Mouse (Mus musculus) activated CD4-positive, CD25-positive, alpha-beta regulatory T cell, adult 4 months (primary cell): ENCODE results near the gene Cenpa. TPM values are rescaled to one million over a fixed set of nuclear protein-coding genes. Genes with fewer than 3 reads are reported as not detected.

Experiments used
- ATAC-seq: one replicate; pipeline ENCODE4 v1.8.0; 2017
- polyA plus RNA-seq, 2 experiments: library from polyadenylated mRNA; unstranded; fragments of 100-300 nt; shearing (Covaris generic); gene quantifications; one replicate each; pipeline ENCODE4 v1.2.1; 2017

The Cenpa gene
- 100 to 1,000 TPM in 1 of 2 experiments, 10 to 100 TPM in 1; 79.2 to 115 TPM for polyA plus RNA-seq

GRCm38 (mm10) chr5:30666391-30667195 is at the start of gene Cenpa:
Cenpa (plus strand) TSS chr5:30666777.
- ATAC-seq: peak; percentile 98

- ATAC-seq: no peak
These were observed 49.2 kb upstream of the Cenpa start for GRCm38 (mm10) chr5:30617357-30617756.

- no peak for ATAC-seq
These were observed 48.7 kb upstream of the Cenpa start for GRCm38 (mm10) chr5:30617851-30618250.

DNA sequence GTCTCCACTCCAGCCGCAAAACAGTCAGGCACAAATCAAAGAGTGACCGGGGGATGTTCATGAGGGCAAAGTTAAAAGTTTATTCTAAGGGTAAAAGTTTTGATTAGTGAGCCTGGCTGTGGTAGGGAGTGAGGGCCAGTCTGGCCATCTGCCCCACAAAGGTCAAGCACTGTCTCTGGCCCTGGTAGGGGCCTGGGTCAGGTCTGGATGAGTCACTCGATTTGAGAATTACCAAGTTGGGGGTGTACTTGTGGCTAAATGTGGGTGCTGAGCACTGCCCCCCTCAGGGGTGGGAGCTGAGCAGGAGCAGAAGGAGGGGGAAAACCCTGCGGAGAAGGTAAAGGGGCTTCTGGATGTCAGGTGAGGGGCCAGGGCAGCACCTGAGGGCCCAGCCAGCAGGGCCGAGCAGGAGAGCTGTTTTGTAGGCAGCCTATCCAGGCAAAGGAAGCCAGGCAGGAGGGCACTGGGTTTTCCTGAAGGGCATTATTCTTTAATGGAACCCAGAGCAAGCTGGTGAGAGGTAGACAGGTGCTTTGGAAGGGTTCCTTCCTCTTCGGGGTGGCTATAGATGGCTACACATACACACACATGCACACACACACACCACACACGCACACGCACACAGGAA is 48.1 kb upstream of the Cenpa start:
- ATAC-seq: no peak

- no peak for ATAC-seq
These were observed 47.4 kb upstream of the Cenpa start for GRCm38 (mm10) chr5:30619211-30619610.

- ATAC-seq: no peak
These were observed 46.0 kb upstream of the Cenpa start for GRCm38 (mm10) chr5:30620567-30620966.

GRCm38 (mm10) chr5:30621211-30621790 is 45.3 kb upstream of the Cenpa start:
- ATAC-seq: no peak

GRCm38 (mm10) chr5:30621844-30622176 is 44.8 kb upstream of the Cenpa start:
- no peak for ATAC-seq

- ATAC-seq: peak; percentile 43
These were observed 44.3 kb upstream of the Cenpa start for GRCm38 (mm10) chr5:30622177-30622840.

- ATAC-seq: no peak
These were observed 43.8 kb upstream of the Cenpa start for GRCm38 (mm10) chr5:30622841-30623185.

- no peak for ATAC-seq
These were observed 43.2 kb upstream of the Cenpa start for GRCm38 (mm10) chr5:30623380-30623779.

DNA sequence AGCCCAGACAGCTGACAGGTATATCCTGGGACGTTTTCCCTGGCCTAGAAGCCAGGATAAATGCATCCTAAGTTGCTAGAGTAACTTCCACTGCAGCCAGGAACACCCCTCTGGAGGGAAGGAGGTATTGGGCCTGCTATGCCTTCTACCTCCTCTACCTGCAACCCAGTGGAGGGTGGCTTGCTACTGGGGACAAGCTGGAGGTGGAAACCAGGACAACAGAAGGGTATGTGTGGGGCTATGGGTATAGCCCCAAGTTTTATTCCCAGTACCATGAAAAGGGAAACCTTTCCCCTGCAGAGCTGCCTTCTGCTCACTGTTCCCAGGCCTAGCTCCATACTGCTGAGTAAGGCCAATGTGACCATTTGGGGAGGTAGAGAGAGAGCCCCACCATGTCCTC is 42.3 kb upstream of the Cenpa start:
- ATAC-seq: no peak

DNA sequence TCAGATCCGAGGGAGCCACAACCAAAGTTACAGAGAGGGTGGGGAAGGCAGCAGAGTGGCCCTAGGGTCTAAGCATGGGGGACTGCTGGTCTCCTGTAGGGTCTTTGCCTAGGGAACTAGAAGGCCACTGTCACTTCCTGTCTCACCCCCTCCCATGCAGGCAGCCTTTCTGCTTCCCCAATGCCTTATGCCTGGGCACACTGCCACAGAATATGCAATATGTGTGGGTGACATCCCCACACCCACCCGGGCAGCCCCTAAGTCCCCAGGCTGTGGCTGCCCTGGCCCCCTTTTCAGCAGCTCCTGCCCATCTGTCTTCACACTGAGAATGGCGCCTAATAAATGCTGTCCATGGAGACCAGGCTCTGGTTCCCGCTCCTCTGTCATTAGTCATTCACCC is 41.7 kb upstream of the Cenpa start:
- ATAC-seq: no peak

- ATAC-seq: no peak
These were observed 41.2 kb upstream of the Cenpa start for GRCm38 (mm10) chr5:30625379-30625778.

- ATAC-seq: no peak
These were observed 40.1 kb upstream of the Cenpa start for GRCm38 (mm10) chr5:30626331-30627105.

DNA sequence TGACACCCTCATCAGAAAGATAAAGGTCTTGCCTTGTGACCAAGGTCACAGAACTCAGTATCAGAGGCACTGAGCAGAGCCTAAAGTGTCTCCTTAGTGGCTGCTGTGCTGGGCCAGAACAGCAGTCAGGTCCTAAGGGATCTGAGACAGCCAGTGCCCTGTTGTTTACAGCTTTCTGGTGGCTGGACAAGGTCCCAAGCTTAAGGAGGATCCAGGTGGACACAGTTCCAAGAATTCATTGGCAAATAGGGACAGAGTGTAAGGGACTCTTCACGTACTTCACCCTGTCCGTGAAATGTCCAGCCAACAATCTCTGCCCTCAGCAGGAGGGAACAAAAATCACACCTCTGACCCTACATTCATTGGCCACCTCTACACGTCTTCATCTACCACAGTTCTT is 38.1 kb upstream of the Cenpa start:
- ATAC-seq: no peak

- ATAC-seq: no peak
These were observed 36.2 kb upstream of the Cenpa start for GRCm38 (mm10) chr5:30630401-30630800.

GRCm38 (mm10) chr5:30632134-30632533 is 34.4 kb upstream of the Cenpa start:
- no peak for ATAC-seq

GRCm38 (mm10) chr5:30636994-30637393 is 29.6 kb upstream of the Cenpa start:
- ATAC-seq: no peak

DNA sequence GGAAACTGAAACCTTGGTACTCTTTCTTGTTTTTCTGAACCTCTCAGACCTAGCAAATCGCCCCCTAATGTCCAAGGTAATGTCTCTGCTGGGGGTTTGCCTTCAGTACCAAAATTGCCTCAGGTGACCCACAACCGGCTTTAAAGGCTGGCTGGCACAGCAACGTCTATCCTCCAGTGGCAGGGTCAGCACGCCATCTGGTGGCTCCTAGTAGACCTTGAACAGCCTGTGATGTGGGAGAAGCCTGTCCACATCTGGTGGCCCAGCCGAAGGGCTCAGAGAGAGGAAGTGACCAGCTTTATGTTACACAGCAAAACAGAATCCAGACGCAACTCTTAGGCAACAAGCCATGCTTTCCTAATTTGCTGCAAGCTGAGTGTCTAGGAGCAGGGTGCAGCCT is 28.5 kb upstream of the Cenpa start:
- ATAC-seq: no peak

DNA sequence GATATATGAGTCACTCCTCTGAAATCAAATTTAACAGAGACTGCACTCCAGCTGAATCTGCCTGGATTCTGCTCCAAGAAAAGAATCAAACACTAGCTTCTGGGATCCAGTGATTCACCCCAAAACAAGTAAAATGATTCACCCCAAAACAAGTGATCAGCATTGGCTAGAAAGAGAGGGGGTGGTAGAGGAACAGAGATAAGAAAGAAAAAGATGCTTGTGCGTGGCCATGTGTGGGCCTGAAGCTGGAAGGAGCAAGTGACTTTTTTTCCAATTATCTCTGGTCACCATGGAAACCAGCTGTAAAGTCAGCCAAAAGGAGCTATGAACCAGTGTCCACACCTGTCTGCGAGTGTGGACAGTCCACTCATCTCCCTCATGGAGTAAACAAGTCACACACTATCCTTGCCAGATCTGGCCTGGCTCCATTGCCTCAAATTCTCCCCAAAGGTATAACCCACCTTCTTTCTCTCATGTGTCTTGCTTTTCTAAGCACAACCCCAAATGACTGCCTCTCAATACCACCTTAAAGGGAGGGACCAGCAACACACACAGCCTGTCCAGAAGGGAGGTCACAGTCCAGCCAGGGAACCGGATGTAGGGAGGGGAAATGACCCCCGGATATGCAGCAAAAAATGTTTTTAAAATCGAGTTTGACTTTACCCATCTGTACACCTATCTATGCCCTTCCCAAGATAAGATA is 22.9 kb upstream of the Cenpa start:
- ATAC-seq: no peak

GRCm38 (mm10) chr5:30646036-30646435 is 20.5 kb upstream of the Cenpa start:
- ATAC-seq: no peak
